Mouse (Mus musculus) pancreas, adult 10 weeks (tissue): Measurements from ENCODE around the gene Isg20l2. TPM values are rescaled to one million over a fixed set of nuclear protein-coding genes. Genes with fewer than 3 reads are reported as not detected.

ENCODE experiments used
- polyA plus RNA-seq: library from polyadenylated mRNA; stranded (reverse); fragments of 350-450 nt; fragmentation: Illumina TruSeq; extraction: RNeasy Lipid Tissue Mini Kit (QIAGEN cat#74804); gene quantifications from one replicate; pipeline ENCODE4 v1.2.3, GENCODE M21; 2015; ENCODE audit warnings: low read depth, low replicate concordance; ENCODE audit not compliant: insufficient read depth

Isg20l2 gene
- polyA plus RNA-seq, result 4.6 TPM

DNA sequence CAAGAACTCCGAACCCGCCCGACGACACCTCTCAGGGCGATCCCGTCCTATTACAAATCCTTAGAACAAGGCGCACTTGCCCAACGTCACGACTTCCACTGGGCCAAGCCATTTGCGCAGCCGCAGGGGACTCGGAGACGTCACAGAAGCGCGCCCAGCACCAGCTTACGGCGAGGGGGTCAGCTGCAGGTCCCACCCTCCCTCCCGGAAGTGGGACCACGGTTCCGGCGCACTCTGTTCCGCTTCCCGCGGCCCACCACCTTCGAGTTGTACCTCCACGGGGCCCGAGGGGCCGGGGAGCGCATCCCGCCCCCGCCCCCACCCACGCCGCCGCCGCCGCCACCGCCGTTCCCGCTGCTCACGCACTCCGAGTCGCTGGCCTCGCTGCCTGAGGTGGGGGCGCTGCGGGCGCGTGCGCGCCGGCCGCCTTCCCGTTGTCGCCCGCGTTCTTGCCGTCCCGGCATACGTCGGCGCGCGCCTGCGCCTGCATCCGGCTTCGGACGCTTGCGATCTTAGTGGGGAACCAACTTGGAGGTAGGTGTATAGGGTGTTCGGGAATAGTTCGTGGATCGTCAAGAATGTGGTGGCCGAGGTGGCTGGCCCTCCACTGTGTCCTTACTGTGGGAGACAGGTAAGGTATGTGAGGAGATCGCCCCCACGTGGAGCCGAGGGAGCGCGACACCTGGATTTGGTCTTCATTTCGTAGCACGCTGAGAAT, at the start of gene Isg20l2, which contains the start of gene Rrnad1:
Gene Isg20l2 (plus strand): TSS at position 237 of the 718 bp plus-strand sequence.
Gene Rrnad1 (minus strand): TSS at position 640 of the 718 bp plus-strand sequence.

DNA sequence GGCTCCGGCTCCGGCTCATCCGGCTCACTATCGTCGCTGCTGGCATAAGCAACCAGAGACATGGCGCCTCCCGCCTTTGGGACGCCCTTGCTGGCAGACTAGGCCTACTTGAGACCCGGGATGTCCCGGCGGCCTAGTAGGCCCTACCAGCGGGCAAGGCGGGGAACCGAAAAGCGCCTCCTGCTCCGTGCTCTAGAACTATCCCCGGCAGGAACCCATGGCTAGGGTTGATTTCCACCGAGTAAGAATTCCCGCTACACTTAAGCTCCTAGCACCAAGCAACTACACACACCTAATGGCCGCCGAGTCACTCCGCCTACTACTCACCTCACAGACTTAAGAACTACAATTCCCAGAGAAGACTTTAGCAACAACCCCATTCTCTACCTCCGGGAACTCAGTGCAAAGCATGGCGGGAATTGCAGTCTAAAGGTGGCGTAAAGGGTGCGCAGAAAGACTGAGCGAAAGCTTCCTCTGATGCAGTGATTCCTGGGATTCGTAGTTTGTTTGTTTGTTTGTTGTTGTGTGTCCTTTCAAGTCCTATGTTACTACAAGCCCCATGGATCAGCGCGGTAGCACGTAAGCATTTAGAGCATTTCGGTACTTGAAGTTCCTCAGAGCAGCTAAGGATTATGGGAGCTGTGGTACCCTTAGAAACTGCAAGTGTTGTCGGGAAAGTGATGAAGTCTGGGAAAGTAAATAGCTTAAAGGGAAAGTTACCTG, 44.7 kb upstream of the Isg20l2 start, which contains the start of gene Prcc:
Gene Prcc (minus strand): TSS at position 328 of the 723 bp plus-strand sequence.

DNA sequence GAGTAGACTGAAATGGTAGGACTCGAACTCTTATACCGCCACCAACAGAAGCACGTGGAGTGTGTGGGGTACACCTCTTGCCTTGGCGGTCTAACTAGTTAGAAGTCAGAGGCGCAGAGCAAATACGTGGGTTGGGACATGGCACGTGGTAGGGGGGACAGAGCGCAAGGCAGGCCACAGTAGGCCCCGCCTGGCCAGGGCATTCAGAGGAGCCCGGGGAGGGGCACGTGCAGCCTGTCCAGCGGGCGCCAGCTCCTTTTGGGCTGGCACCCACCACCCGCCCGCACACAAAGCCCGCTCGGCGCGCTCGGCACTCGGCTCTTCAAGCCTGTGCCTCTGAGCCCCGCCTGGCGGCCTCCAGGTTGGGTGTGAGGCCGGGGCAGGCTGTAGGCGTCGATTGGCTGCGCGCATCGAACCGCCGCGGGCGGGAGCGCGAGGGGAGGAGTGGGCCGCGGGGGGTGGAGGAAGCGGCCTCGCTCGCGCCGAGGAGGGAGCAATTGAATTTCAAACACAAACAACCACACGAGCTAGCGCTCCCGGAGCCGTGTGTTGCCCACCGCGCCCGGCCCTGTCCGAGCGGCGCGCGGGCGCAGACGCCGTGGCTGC, 24.1 kb upstream of the Isg20l2 start, which contains the start of gene Hdgf:
Gene Hdgf (plus strand): TSS at position 442 of the 606 bp plus-strand sequence.

DNA sequence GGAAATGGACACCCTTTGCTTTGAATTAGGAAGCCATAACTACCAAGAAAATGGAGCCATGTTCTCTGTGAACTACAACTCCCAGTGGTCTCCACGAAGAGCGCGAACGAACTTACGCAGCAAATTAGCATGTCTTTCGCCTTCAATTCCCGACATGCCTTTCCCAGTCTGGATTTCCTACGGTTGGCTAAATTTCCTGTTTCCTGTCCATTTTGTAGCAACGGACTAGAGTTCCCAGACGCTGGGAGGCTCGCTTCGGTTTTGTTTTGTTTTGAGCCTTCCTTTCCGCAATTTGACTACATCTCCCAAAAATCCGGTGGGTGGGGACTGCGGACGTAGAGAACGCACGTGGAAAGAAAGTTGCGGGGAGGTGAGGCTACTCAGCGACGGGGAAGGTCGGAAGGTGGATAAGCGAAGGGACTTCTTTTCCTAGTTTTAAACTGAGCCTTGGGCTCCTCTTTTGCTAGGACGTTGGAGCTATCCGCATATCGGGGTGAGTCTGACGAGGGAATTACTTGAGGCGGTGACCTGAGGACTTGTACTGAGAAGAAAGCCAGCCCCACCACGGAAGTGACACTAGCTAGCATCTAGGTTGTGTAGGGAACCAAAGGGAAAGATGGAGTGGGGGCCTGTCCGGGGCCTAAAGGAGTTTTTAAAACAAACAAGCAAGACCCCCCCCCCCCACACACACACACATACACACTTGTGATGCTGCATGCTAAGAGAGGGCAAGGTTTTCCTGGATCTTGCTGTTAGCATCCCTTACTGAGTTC, 10.6 kb upstream of the Isg20l2 start, which contains the start of gene Mrpl24:
Gene Mrpl24 (plus strand): TSS at position 171 of the 773 bp plus-strand sequence.

DNA sequence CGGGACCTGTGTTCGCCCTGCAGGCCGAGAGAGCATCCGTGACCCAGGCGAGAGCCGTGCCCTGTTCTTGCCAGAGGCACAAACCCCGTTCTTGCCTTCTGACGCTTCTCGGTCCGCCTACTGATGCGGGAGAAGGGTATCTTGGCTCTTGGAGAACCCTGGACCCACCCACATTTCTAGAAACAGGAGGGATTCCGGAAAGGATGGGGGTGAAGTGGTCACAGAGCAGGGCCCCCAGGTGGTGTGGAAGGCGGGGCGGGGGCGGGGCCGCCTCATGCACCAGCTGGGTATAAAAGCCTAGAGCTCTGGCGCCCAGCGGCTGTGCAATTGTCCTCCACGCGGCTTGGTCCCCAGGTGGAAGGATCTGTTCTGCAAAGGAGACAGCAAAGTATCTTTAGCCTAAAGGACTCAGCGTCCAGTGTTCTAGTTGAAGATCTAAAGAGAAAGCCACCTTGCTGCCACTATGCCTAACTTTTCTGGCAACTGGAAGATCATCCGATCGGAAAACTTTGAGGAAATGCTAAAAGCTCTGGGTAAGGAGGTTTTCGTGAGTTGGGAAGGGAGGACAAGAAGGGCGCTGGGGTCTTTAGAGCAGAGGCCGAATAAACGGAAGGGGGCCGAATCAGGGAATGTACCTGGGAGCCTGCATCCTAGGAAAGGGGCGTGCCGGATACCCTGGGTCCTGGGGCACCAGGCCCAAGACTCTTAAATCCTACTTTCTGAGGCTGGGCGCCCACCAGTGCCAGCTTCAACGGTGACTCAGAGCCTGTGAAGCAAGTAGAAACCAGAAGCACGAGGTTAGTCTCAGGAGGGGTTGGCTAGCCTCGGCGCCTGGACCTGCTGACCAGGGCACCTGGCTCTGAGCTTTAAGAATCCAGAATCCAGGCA, 18.5 kb downstream of the Isg20l2 start, which contains the start of gene Crabp2:
Gene Crabp2 (plus strand): TSS at position 289 of the 888 bp plus-strand sequence.

DNA sequence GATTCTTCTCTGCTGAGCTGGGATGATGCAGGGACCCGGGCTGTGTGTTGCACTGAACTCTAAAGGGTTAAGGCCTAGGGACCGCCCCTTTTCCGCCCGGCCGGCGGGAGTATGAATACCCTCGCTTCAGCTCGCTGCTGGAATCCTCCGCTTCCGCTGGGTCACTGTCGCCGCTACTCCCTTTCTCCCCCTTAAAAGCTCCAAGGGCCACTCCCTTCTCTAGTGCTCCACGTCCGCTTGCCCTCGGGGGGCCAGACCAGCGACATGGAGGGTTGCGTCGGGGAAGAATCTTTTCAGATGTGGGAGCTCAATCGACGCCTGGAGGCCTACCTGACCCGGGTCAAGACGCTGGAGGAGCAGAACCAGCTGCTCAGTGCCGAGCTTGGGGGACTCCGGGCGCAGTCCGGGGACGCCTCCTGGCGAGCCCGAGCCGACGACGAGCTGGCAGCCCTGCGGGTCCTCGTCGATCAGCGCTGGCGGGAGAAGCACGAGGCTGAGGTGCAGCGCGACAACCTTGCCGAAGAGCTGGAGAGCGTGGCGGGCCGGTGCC, 40.9 kb downstream of the Isg20l2 start, which contains the start of gene Nes:
Gene Nes (plus strand): TSS at position 140 of the 550 bp plus-strand sequence.

Other genes with a start within 250 kb of the Isg20l2 start
- 0.92 TPM for gene Lrrc71, start 181.7 kb upstream of the Isg20l2 start, polyA plus RNA-seq
- gene Ntrk1, start 135.2 kb upstream of the Isg20l2 start, polyA plus RNA-seq, result 0.41 TPM
- 12.8 TPM for gene Insrr, start 133.4 kb upstream of the Isg20l2 start, polyA plus RNA-seq
- gene Pear1, start 106.0 kb upstream of the Isg20l2 start, polyA plus RNA-seq, result 12.9 TPM
- gene Sh2d2a, start 83.6 kb upstream of the Isg20l2 start, polyA plus RNA-seq, result 0.26 TPM
- gene Prcc, start 44.7 kb upstream of the Isg20l2 start, polyA plus RNA-seq, result 10.5 TPM
- gene Hdgf, start 24.0 kb upstream of the Isg20l2 start, polyA plus RNA-seq, result 35.1 TPM
- gene Mrpl24, start 10.8 kb upstream of the Isg20l2 start, polyA plus RNA-seq, result 61.7 TPM
- gene Rrnad1, start 403 bp downstream of the Isg20l2 start, polyA plus RNA-seq, result 8.9 TPM
- not detected for gene Crabp2, start 18.4 kb downstream of the Isg20l2 start, polyA plus RNA-seq
- gene Nes, start 40.8 kb downstream of the Isg20l2 start, polyA plus RNA-seq, result 7.2 TPM
- not detected for gene Bcan, start 69.9 kb downstream of the Isg20l2 start, polyA plus RNA-seq
- gene Hapln2, start 97.3 kb downstream of the Isg20l2 start, polyA plus RNA-seq, result not detected
- 6.5 TPM for gene Gpatch4, start 112.8 kb downstream of the Isg20l2 start, polyA plus RNA-seq
- 22.0 TPM for gene Naxe, start 128.2 kb downstream of the Isg20l2 start, polyA plus RNA-seq
- gene Ttc24, start 148.0 kb downstream of the Isg20l2 start, polyA plus RNA-seq, result not detected
- gene Iqgap3, start 151.7 kb downstream of the Isg20l2 start, polyA plus RNA-seq, result 0.24 TPM
- gene Mef2d, start 212.1 kb downstream of the Isg20l2 start, polyA plus RNA-seq, result 22.1 TPM